Mouse (Mus musculus) lung, postnatal 36 days (tissue): ENCODE data around the gene Anxa3.

Source experiments
- DNase-seq: peaks from one replicate; pipeline ENCODE4 v3.0.0; 2022; ENCODE audit warnings: mixed read lengths

Anxa3 gene

GRCm38 (mm10) chr5:96792936-96793718 is at the start of gene Anxa3:
TSS of gene Anxa3 (plus strand) at chr5:96793339.
- DNase-seq, result peak; percentile 91

GRCm38 (mm10) chr5:96747195-96747984 is 45.7 kb upstream of the Anxa3 start:
- DNase-seq, result no peak

- no peak for DNase-seq
These were observed 35.5 kb upstream of the Anxa3 start for GRCm38 (mm10) chr5:96757615-96758014.

- DNase-seq, result no peak
These were observed 31.1 kb upstream of the Anxa3 start for GRCm38 (mm10) chr5:96762021-96762420.

- peak; percentile 86 for DNase-seq
These were observed 24.2 kb upstream of the Anxa3 start for GRCm38 (mm10) chr5:96768846-96769471.

DNA sequence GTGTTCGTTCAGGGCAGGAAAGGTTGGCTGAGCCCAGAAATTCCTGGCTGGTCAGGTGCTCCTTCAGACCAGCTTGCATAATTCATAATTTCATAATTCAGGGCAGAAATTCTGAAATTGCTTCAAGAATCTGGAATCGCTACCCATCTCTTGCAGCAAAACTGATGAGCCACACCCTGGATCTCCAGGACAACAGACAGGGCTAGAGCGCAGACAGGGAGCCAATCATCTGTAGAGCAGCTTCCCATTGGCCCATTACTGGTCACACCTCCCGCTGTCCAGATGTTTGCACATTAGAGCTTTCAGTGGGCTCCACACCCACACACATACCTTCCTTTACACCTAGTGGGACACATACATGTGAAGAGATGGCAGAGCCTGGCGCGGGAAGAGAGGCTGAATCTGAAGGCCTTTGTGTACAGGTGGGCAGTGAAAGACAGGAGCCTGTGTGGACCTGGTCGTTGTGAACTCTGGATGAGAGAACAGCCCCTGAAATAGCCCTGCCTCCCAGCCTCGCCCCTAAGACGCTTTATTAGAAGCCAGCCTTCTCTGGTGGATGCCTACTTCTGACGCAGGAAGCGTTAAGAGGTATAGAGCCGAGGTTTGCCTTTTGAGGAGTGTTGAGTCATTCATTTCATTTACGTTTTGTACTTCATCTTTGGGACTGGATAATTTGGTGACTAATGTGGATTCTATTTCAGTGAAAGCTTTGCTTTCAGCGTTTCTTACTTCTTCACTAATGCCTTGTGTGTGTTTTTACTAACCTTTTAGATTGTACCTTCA is 9.4 kb upstream of the Anxa3 start:
- DNase-seq, result peak; percentile 35

DNA sequence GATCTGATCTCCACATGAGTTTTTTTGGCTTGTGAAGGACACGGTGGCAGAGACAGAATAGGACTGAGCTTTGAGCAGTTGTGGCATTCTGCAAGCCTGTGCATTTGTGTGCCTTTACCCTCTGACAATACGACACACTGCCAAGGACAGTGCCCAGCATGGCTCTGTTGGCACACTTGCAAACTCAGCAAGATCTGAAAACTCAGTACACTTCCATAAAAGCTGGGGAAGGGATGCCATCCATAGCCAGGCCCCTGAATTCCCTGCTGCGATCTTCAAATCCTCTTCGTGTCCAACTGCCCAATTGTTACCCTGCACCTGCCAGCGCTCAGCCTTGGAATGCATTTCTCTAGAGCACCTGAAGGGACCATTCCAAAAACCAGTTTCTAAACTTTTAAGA is 8.0 kb upstream of the Anxa3 start:
- DNase-seq, result no peak

DNA sequence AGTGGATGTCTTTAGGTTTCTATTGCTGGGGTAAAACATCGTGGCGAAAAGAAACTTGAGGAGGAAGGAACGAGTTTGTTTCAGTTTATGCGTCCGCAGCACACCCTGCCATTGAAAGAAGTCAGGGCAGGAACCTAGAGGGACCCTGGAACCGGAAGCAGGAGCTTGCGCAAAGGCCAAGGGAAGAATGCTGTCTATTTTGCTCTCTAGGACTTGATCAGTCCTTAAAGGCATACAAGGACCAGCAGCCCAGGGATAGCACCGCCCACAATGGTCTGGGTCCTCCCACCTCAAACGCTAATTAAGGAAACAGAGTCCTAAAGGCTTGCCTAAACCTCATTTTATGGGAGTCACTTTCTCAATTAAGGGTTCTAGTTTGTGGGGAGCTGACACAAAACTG is 717 bp upstream of the Anxa3 start:
- peak; percentile 81 for DNase-seq

GRCm38 (mm10) chr5:96793953-96794635 is 955 bp downstream of the Anxa3 start:
- DNase-seq, result peak; percentile 51

DNA sequence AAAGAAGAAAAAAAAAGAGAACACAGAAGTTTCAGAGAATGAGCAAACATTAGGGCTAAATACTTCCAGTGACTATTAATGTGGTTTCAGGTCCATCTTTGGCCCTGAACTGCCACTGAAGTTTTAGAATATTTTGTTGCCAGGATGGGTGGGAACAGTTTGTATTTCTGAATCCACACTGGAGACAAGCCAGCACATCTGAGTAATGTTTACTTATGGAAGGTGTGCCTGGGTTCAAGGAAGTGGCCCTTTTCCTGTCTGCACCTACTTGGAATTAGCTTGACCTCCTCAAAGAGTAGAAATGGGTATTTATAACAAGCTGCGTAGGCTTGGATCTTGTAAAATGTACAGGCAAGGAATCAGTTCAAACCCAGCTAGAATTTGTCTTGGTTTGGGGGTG is 2.6 kb downstream of the Anxa3 start:
- DNase-seq, result peak; percentile 90

- DNase-seq, result no peak
These were observed 4.3 kb downstream of the Anxa3 start for GRCm38 (mm10) chr5:96797465-96797864.

GRCm38 (mm10) chr5:96799165-96799564 is 6.0 kb downstream of the Anxa3 start:
- no peak for DNase-seq

DNA sequence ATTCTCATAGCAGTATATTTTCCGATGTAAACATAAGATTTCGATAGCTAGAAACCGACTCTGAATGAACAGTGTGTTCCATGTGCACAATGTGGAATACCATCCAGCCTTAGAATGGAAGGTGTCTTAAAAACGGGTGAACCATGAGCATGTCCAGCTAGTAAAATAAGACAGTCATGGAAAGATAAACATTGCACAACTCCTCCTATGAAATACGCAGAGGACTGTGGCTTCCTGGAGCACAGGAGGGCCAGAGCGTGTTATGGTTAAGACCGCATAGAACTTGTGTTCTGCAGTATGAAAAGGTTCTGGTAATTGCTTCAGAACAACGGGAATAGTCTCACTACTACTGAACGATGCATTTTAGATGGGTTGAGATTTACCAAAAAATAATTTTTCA is 6.8 kb downstream of the Anxa3 start:
- DNase-seq, result no peak

GRCm38 (mm10) chr5:96802185-96802584 is 9.0 kb downstream of the Anxa3 start:
- DNase-seq, result peak; percentile 50

DNA sequence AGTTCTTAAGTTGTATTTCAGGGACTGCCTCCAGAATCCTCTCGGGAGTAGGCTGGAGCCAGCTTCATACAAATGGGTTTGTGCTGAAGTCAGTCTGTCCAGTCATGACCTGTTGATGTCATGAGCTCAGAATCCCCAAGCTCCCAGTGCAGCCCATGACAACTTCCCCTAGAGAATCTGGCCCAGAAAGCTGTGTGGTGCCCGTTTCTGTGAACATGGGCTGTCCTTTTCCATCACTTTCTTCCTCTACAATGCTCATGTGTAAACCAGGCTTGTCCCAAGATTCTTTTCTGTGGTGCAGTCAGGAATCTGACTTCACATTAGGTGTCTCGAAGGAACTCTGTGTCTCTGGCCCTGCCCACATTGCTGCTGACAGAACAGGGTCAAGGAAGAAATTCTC is 10.0 kb downstream of the Anxa3 start:
- DNase-seq, result peak; percentile 48

- DNase-seq, result peak; percentile 83
These were observed 11.2 kb downstream of the Anxa3 start for GRCm38 (mm10) chr5:96804304-96804703.

- DNase-seq, result no peak
These were observed 11.7 kb downstream of the Anxa3 start for GRCm38 (mm10) chr5:96804813-96805212.

GRCm38 (mm10) chr5:96810620-96811019 is 17.5 kb downstream of the Anxa3 start:
- no peak for DNase-seq

DNA sequence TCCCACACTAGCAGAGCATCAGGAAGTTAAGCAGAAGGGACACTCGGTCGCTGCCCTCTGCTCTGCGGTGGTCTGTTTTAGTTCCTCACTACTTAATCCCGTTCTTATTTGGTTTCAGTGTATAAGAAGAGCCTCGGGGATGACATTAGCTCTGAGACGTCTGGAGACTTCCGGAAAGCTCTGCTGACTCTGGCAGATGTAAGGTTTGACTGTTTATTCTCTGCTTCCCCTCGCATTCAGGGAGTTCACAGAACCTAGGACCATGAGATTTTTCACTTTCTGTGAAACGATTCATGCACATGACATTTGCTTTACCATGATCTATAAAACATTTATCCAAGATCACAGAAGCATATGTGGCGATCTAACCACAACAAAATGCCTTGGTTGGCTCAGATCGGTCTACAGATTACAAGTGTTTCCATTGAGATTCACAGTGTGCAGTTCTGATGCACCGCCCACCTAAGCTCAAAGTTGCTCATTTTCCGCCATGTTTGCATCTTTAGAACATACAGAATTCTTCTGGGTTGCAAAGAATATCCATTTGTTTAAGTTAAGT is 31.7 kb downstream of the Anxa3 start:
- DNase-seq, result no peak

DNA sequence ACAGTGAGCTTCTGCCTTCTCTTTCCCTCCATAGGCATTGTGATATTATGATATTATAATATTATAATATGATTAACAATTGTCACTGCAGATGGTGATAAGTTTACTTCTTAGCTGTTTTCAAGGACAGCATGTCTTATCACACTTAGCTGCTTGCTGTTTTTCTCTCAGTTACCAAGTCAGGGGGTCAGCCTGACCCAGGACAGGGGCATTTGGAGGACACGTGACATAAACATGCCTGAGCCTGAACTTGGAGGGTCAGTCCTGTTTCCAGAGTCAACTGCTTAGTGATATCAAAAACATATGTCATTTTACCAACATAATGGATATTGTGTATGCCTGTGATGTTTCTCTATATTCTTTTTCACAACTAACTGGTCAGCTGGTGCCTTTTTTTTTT is 34.0 kb downstream of the Anxa3 start:
- DNase-seq, result no peak

DNA sequence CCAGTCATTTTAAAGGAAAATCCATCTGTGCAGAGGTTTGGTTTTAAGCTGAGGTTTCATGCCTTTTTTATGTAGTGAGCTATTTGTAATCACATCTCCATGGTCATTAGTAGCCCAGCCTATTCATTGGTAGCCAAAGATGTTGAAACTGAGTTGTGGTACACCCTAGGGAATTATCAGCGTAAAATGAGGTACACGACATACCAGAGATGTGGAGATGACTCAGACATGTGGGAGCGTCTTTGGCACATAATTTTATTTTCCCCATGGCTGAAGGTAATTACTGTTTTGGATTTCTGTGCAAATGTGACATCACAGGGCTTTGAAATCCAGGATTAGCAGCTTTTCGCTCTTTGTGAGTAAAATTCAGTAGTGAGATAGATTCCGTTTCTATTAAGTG is 41.2 kb downstream of the Anxa3 start:
- no peak for DNase-seq

- no peak for DNase-seq
These were observed 54.8 kb downstream of the Anxa3 start for GRCm38 (mm10) chr5:96847986-96848385.
